Mouse (Mus musculus): ENCODE measurements at regions not wholly inside any gene's neighbourhood (a gene's known extent, or its start where the extent isn't known, plus 50 kb on each side); places are given as distances from the start of the nearest gene placed in this dataset.

DNA sequence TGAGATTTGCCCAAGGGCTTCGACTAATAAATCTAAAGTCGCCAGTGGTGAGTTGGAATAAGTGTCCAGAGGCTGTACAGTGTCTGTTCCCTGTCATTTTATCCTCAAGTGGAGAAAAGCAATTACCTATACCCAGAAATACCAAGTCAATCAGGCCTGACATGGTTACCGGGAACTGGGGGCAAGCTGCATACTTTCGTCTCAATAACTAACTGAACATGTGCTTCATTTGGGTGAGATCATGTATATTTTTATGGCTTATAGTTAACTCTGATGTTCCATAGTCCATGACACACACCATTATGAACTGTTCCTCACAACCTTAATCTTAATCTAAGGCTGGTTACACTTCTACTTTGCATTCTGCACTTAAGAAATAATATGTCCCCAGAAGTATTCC, 462.4 kb upstream of the Cited2 start:
- H3K27me3 ChIP-seq (ENCODE audit: control insufficient read depth, insufficient read depth, low read length): no peaks in the 10 kb centered on the region
- no peak overlapping the region for H3K4me2 ChIP-seq (replicated peaks; ENCODE audit: low read depth, low read length)
- no peak overlapping the region for H3K4me3 ChIP-seq (ENCODE audit: low read depth, low read length)
- H3K27ac ChIP-seq (ENCODE audit: low read length): no peak overlapping the region
- no peak for ATAC-seq (ENCODE audit: insufficient number of reproducible peaks, insufficient read depth, low FRiP score, low read depth)
- H3K36me3 ChIP-seq (ENCODE audit: control insufficient read depth, insufficient read depth, low read length): no peaks in the 10 kb centered on the region
- WGBS: 56% methylated on average over 4 of the region's 4 CpGs
- H3K9me3 ChIP-seq (ENCODE audit: control insufficient read depth, low read depth, low read length): no peaks in the 10 kb centered on the region
- H3K9ac ChIP-seq (replicated peaks; ENCODE audit: low read depth, low read length): no peak overlapping the region
- H3K4me1 ChIP-seq (ENCODE audit: control insufficient read depth, insufficient read depth, low read length): peaks cover 2% of the 10 kb centered on the region; the same call in 1 of the 2 replicates

DNA sequence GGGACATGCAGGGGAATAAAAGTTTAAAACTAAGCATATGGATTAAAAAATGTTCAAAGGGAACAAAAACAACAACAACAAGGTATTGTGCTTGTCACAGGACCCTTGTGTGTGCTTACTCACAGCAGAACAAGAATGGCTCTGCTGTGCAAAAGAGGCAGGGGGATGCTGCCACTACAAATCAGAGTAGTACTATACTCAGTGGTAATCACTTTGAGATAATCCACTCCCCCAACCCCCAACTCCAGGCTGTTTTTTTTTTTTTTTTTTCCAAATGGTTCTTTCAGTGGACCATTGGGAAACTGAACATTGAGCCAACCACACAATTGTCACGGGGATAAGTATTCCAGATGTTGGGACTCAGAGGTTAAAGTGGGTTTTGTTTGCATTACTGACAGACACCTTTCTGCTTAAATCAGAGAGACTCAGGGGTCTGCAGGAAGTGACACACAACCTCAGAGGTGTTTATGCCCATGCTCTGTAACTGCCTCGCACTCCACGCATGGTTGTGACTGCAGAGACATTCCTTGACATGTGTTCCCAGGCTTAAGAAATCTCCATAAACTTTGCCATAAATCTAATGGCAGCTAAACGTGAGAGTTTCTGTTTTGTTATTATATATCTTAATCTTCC, 461.7 kb upstream of the Cited2 start:
- H3K4me2 ChIP-seq (replicated peaks; ENCODE audit: low read depth, low read length): no peak overlapping the region
- no peak for ATAC-seq (ENCODE audit: insufficient number of reproducible peaks, insufficient read depth, low FRiP score, low read depth)
- H3K9me3 ChIP-seq (ENCODE audit: control insufficient read depth, low read depth, low read length): no peaks in the 10 kb centered on the region
- H3K27me3 ChIP-seq (ENCODE audit: control insufficient read depth, insufficient read depth, low read length): no peaks in the 10 kb centered on the region
- H3K4me3 ChIP-seq (ENCODE audit: low read depth, low read length): no peak overlapping the region
- no peak overlapping the region for H3K9ac ChIP-seq (replicated peaks; ENCODE audit: low read depth, low read length)
- peaks cover 2% of the 10 kb centered on the region; the same call in 1 of the 2 replicates for H3K4me1 ChIP-seq (ENCODE audit: control insufficient read depth, insufficient read depth, low read length)
- H3K27ac ChIP-seq (ENCODE audit: low read length): no peak overlapping the region
- 34% methylated on average over 4 of the region's 4 CpGs for WGBS
- no peaks in the 10 kb centered on the region for H3K36me3 ChIP-seq (ENCODE audit: control insufficient read depth, insufficient read depth, low read length)

DNA sequence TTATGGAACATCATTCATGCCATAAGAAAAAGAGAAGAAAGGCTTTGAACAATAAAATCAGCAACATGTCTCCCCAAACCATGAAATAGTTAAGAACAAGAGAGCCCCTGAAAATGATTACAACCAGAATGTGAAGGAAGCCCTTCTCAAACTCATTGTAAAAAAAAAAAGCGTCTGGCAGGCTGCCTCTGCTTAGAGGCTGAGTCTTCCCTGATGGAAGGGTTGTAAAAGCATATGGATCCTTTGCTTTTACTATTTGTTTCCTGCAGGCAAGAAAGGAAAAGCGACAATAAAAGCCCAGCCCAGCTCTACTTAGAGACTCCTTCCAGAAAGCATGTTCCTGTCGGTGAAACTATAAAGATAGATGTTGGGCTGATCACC, 461.2 kb upstream of the Cited2 start:
- no peak overlapping the region for H3K27ac ChIP-seq (ENCODE audit: low read length)
- no peak overlapping the region for H3K4me2 ChIP-seq (replicated peaks; ENCODE audit: low read depth, low read length)
- no peaks in the 10 kb centered on the region for H3K27me3 ChIP-seq (ENCODE audit: control insufficient read depth, insufficient read depth, low read length)
- 34% methylated on average over 3 of the region's 3 CpGs for WGBS
- H3K9me3 ChIP-seq (ENCODE audit: control insufficient read depth, low read depth, low read length): no peaks in the 10 kb centered on the region
- no peak overlapping the region for H3K4me3 ChIP-seq (ENCODE audit: low read depth, low read length)
- no peak overlapping the region for H3K9ac ChIP-seq (replicated peaks; ENCODE audit: low read depth, low read length)
- no peaks in the 10 kb centered on the region for H3K36me3 ChIP-seq (ENCODE audit: control insufficient read depth, insufficient read depth, low read length)
- peaks cover 2% of the 10 kb centered on the region; the same call in 1 of the 2 replicates for H3K4me1 ChIP-seq (ENCODE audit: control insufficient read depth, insufficient read depth, low read length)
- ATAC-seq (ENCODE audit: insufficient number of reproducible peaks, insufficient read depth, low FRiP score, low read depth): no peak

DNA sequence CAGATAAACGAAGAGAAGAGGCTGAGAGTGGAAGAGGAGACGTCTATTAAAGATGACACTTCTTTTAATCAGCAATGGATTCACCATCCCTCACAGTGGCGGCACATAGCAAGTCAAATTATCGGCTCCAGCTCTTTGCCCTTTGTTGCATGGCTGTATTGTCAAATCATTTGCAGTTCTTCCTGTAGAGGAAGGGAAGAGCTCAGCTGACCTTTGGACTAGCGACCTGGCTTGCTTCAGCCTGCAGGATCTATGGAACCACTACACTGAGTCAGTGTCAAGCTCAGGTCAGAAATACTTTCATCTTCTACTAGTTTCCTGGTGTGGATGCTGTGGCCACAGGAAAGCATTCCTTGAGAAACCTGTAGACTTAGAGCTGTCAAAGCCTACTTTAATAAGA, 450.4 kb upstream of the Cited2 start:
- 75% methylated on average over 5 of the region's 5 CpGs for WGBS
- H3K27ac ChIP-seq (ENCODE audit: low read length): no peak overlapping the region
- H3K36me3 ChIP-seq (ENCODE audit: control insufficient read depth, insufficient read depth, low read length): no peaks in the 10 kb centered on the region
- no peak overlapping the region for H3K9ac ChIP-seq (replicated peaks; ENCODE audit: low read depth, low read length)
- no peaks in the 10 kb centered on the region for H3K4me1 ChIP-seq (ENCODE audit: control insufficient read depth, insufficient read depth, low read length)
- H3K4me2 ChIP-seq (replicated peaks; ENCODE audit: low read depth, low read length): no peak overlapping the region
- no peaks in the 10 kb centered on the region for H3K27me3 ChIP-seq (ENCODE audit: control insufficient read depth, insufficient read depth, low read length)
- no peaks in the 10 kb centered on the region for H3K9me3 ChIP-seq (ENCODE audit: control insufficient read depth, low read depth, low read length)
- no peak for ATAC-seq (ENCODE audit: insufficient number of reproducible peaks, insufficient read depth, low FRiP score, low read depth)
- H3K4me3 ChIP-seq (ENCODE audit: low read depth, low read length): no peak overlapping the region

DNA sequence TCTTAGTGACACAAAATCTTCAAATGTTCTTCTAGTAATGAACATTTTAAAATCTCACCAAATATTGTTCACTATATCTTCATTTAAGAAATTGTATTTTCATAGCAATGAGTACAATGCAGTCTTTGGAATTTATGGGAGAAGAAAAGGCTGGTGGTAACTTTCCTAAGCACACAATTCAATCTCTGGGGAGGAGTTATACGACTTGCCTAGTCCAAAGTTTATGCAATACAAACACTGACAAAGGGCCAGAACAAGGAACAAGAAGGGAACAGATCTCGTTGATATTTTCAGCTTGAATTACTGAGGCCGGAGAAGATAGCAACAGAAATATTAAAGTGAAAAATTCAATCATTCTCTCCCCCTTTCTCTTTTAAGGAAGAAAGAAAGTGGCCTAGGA, 449.2 kb upstream of the Cited2 start:
- no peak overlapping the region for H3K4me3 ChIP-seq (ENCODE audit: low read depth, low read length)
- no peaks in the 10 kb centered on the region for H3K27me3 ChIP-seq (ENCODE audit: control insufficient read depth, insufficient read depth, low read length)
- ATAC-seq (ENCODE audit: insufficient number of reproducible peaks, insufficient read depth, low FRiP score, low read depth): no peak
- H3K9ac ChIP-seq (replicated peaks; ENCODE audit: low read depth, low read length): no peak overlapping the region
- H3K36me3 ChIP-seq (ENCODE audit: control insufficient read depth, insufficient read depth, low read length): no peaks in the 10 kb centered on the region
- H3K4me2 ChIP-seq (replicated peaks; ENCODE audit: low read depth, low read length): no peak overlapping the region
- WGBS: 73% methylated on average over 3 of the region's 3 CpGs
- no peaks in the 10 kb centered on the region for H3K4me1 ChIP-seq (ENCODE audit: control insufficient read depth, insufficient read depth, low read length)
- H3K27ac ChIP-seq (ENCODE audit: low read length): no peak overlapping the region
- no peaks in the 10 kb centered on the region for H3K9me3 ChIP-seq (ENCODE audit: control insufficient read depth, low read depth, low read length)

DNA sequence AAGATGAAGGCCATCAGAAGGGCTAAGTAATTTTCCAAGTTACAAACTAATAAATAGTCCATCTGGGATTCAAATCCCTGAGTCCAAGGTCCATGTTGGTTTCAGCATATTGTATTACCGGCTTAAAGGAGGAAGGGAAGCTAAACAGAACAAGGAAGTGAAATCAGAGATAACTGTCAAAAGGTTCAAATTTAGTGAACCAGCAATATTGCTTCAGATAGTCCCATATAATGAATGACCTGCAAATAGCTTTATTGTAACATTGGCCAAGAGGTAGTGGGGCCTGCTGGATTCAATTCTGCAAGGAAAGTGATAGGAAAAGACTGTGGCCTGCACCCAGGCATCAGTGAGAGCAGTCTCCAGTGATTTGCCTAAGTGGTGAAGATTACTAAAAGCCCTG, 447.8 kb upstream of the Cited2 start:
- Histone ChIP-seq H3K36me3 (ENCODE audit: control insufficient read depth, insufficient read depth, low read length) (no peaks in the 10 kb centered on the region), H3K9ac (replicated peaks; ENCODE audit: low read depth, low read length) (no peak overlapping the region), H3K4me1 (ENCODE audit: control insufficient read depth, insufficient read depth, low read length) (no peaks in the 10 kb centered on the region), H3K4me3 (ENCODE audit: low read depth, low read length) (no peak overlapping the region), H3K27ac (ENCODE audit: low read length) (no peak overlapping the region), H3K27me3 (ENCODE audit: control insufficient read depth, insufficient read depth, low read length) (no peaks in the 10 kb centered on the region), H3K9me3 (ENCODE audit: control insufficient read depth, low read depth, low read length) (no peaks in the 10 kb centered on the region), H3K4me2 (replicated peaks; ENCODE audit: low read depth, low read length) (no peak overlapping the region)
- ATAC-seq (ENCODE audit: insufficient number of reproducible peaks, insufficient read depth, low FRiP score, low read depth): no peak
- 73% methylated on average over 1 of the region's 1 CpGs for WGBS

DNA sequence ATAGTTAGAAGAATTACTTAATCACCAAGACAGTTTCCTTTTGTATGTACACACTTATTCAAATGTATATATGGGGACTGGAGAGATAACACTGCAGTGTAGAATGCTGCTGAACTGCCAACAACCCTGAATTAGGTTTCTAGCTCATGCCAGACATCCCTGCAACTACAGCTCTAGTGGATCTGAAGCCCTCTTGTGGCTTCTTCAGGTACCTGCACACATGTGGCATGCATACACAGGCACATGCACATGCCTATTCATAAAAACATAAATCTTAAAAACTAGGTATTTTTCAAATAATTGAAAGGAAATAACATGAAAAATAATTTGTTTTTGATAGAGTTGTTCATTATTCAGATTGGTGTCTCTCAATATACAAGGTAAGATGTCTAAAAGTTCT, 445.1 kb upstream of the Cited2 start:
- Histone ChIP-seq H3K27me3 (ENCODE audit: control insufficient read depth, insufficient read depth, low read length) (no peaks in the 10 kb centered on the region), H3K4me1 (ENCODE audit: control insufficient read depth, insufficient read depth, low read length) (no peaks in the 10 kb centered on the region), H3K4me3 (ENCODE audit: low read depth, low read length) (no peak overlapping the region), H3K9ac (replicated peaks; ENCODE audit: low read depth, low read length) (no peak overlapping the region), H3K9me3 (ENCODE audit: control insufficient read depth, low read depth, low read length) (no peaks in the 10 kb centered on the region), H3K36me3 (ENCODE audit: control insufficient read depth, insufficient read depth, low read length) (no peaks in the 10 kb centered on the region), H3K27ac (ENCODE audit: low read length) (no peak overlapping the region), H3K4me2 (replicated peaks; ENCODE audit: low read depth, low read length) (no peak overlapping the region)
- ATAC-seq (ENCODE audit: insufficient number of reproducible peaks, insufficient read depth, low FRiP score, low read depth): no peak

DNA sequence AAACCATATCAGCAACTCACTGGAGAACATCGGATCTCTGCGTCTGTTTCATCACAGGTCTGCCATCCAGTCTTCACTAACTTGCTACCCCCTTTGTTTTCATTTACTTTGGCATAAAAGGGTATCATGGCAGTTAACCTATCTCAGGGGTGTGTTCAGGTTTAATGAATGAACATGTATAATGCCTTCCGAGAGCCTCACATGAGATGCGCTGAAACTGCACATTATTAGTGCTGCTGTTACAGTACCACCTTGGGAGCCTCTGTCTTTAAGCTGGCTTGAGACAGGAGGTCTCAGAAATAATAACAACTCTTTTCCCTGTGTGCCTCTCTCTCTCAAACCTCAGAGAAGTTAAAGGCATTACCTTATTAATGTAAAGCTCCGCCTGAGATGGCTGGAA, 438.2 kb upstream of the Cited2 start:
- Histone ChIP-seq H3K9me3 (ENCODE audit: control insufficient read depth, low read depth, low read length) (no peaks in the 10 kb centered on the region), H3K4me2 (replicated peaks; ENCODE audit: low read depth, low read length) (no peak overlapping the region), H3K4me3 (ENCODE audit: low read depth, low read length) (no peak overlapping the region), H3K4me1 (ENCODE audit: control insufficient read depth, insufficient read depth, low read length) (no peaks in the 10 kb centered on the region), H3K27me3 (ENCODE audit: control insufficient read depth, insufficient read depth, low read length) (no peaks in the 10 kb centered on the region), H3K36me3 (ENCODE audit: control insufficient read depth, insufficient read depth, low read length) (no peaks in the 10 kb centered on the region), H3K27ac (ENCODE audit: low read length) (no peak overlapping the region), H3K9ac (replicated peaks; ENCODE audit: low read depth, low read length) (no peak overlapping the region)
- no peak for ATAC-seq (ENCODE audit: insufficient number of reproducible peaks, insufficient read depth, low FRiP score, low read depth)
- 82% methylated on average over 5 of the region's 5 CpGs for WGBS

DNA sequence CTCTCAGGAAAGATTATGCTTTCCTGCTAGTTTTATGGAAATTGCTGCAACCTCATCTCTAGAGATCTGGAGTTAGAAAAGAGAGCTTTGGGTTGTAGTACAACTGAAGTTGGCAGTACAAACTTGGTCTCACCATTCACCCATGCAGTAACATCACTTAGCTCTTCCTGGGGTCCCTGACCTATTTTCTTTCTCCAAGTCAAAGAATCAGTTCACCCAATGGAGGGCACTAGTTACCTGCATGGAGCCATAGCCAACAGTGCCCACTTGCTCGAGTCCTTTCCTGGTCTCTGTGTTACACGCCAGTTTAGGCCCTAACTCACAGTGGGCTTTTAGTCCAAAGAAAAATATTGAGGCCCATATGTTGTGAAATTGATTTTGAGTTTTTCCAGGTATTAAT, 435.9 kb upstream of the Cited2 start:
- H3K4me2 ChIP-seq (replicated peaks; ENCODE audit: low read depth, low read length): no peak overlapping the region
- H3K4me3 ChIP-seq (ENCODE audit: low read depth, low read length): no peak overlapping the region
- no peaks in the 10 kb centered on the region for H3K36me3 ChIP-seq (ENCODE audit: control insufficient read depth, insufficient read depth, low read length)
- no peaks in the 10 kb centered on the region for H3K27me3 ChIP-seq (ENCODE audit: control insufficient read depth, insufficient read depth, low read length)
- 83% methylated on average over 2 of the region's 2 CpGs for WGBS
- H3K9me3 ChIP-seq (ENCODE audit: control insufficient read depth, low read depth, low read length): no peaks in the 10 kb centered on the region
- H3K4me1 ChIP-seq (ENCODE audit: control insufficient read depth, insufficient read depth, low read length): no peaks in the 10 kb centered on the region
- no peak for ATAC-seq (ENCODE audit: insufficient number of reproducible peaks, insufficient read depth, low FRiP score, low read depth)
- H3K9ac ChIP-seq (replicated peaks; ENCODE audit: low read depth, low read length): no peak overlapping the region
- no peak overlapping the region for H3K27ac ChIP-seq (ENCODE audit: low read length)

Data from stomach, embryonic 14.5 days (tissue).